Mouse (Mus musculus): ENCODE data around the gene Pitpnb. TPM values are rescaled to one million over a fixed set of nuclear protein-coding genes. Genes with fewer than 3 reads are reported as not detected.

Pitpnb gene
- polyA plus RNA-seq, 1 experiment: 71.6 TPM

- no peaks in the 10 kb centered on the region for H3K4me1 ChIP-seq (ENCODE audit: control insufficient read depth, insufficient read depth, low read length)
- no peak overlapping the region for H3K4me3 ChIP-seq (replicated peaks; ENCODE audit: insufficient read depth, low read depth, low read length)
These were observed 95.2 kb downstream of the Pitpnb start for GRCm38 (mm10) chr5:111425813-111426212.

GRCm38 (mm10) chr5:111426249-111426648, 95.7 kb downstream of the Pitpnb start:
- H3K27me3 ChIP-seq (ENCODE audit: control insufficient read depth, insufficient read depth, low read length): no peaks in the 10 kb centered on the region; the same call in 1 of the 2 replicates
- DNase-seq: no peak
- TF ChIP-seq POLR2A (IDR thresholded peaks at IDR 0.05; ENCODE audit: borderline replicate concordance, insufficient read depth, low read length) (no peak), CTCF (IDR thresholded peaks at IDR 0.05; ENCODE audit: borderline replicate concordance, insufficient read depth, low read depth, low read length) (no peak)
- no peak overlapping the region for H3K4me3 ChIP-seq (replicated peaks; ENCODE audit: insufficient read depth, low read depth, low read length)
- 30% methylated on average over 5 of the region's 5 CpGs for WGBS
- no peak overlapping the region for H3K27ac ChIP-seq (ENCODE audit: insufficient read depth, low read length)
- H3K4me1 ChIP-seq (ENCODE audit: control insufficient read depth, insufficient read depth, low read length): no peaks in the 10 kb centered on the region

More at GRCm38 (mm10) chr5:111425813-111426212, 95.2 kb downstream of the Pitpnb start:
- 28% methylated on average over 9 of the region's 9 CpGs for WGBS
- TF ChIP-seq CTCF (IDR thresholded peaks at IDR 0.05; ENCODE audit: borderline replicate concordance, insufficient read depth, low read depth, low read length) (no peak), POLR2A (IDR thresholded peaks at IDR 0.05; ENCODE audit: borderline replicate concordance, insufficient read depth, low read length) (no peak)
- Histone ChIP-seq H3K27ac (ENCODE audit: insufficient read depth, low read length) (no peak overlapping the region), H3K27me3 (ENCODE audit: control insufficient read depth, insufficient read depth, low read length) (no peaks in the 10 kb centered on the region; the same call in 1 of the 2 replicates)
- DNase-seq: no peak

GRCm38 (mm10) chr5:111428882-111429281, 98.3 kb downstream of the Pitpnb start:
- no peak for TF ChIP-seq CTCF (IDR thresholded peaks at IDR 0.05; ENCODE audit: borderline replicate concordance, insufficient read depth, low read depth, low read length)
- TF ChIP-seq POLR2A (IDR thresholded peaks at IDR 0.05; ENCODE audit: borderline replicate concordance, insufficient read depth, low read length): no peak
- DNase-seq: no peak
- Histone ChIP-seq H3K4me3 (replicated peaks; ENCODE audit: insufficient read depth, low read depth, low read length) (no peak overlapping the region), H3K4me1 (ENCODE audit: control insufficient read depth, insufficient read depth, low read length) (no peaks in the 10 kb centered on the region), H3K27me3 (ENCODE audit: control insufficient read depth, insufficient read depth, low read length) (no peaks in the 10 kb centered on the region; the same call in 1 of the 2 replicates), H3K27ac (ENCODE audit: insufficient read depth, low read length) (no peak overlapping the region)
- 61% methylated on average over 6 of the region's 6 CpGs for WGBS

- Histone ChIP-seq H3K4me3 (replicated peaks; ENCODE audit: insufficient read depth, low read depth, low read length) (no peak overlapping the region), H3K4me1 (ENCODE audit: control insufficient read depth, insufficient read depth, low read length) (no peaks in the 10 kb centered on the region), H3K27ac (ENCODE audit: insufficient read depth, low read length) (no peak overlapping the region), H3K27me3 (ENCODE audit: control insufficient read depth, insufficient read depth, low read length) (no peaks in the 10 kb centered on the region; the same call in 1 of the 2 replicates)
- DNase-seq: no peak
- TF ChIP-seq POLR2A (IDR thresholded peaks at IDR 0.05; ENCODE audit: borderline replicate concordance, insufficient read depth, low read length): no peak
- TF ChIP-seq CTCF (IDR thresholded peaks at IDR 0.05; ENCODE audit: borderline replicate concordance, insufficient read depth, low read depth, low read length): no peak
- WGBS: 64% methylated on average over 7 of the region's 7 CpGs
These were observed 99.2 kb downstream of the Pitpnb start for GRCm38 (mm10) chr5:111429726-111430125.

GRCm38 (mm10) chr5:111431007-111431730, 100.6 kb downstream of the Pitpnb start:
- no peak for TF ChIP-seq POLR2A (IDR thresholded peaks at IDR 0.05; ENCODE audit: borderline replicate concordance, insufficient read depth, low read length)
- no peak for TF ChIP-seq CTCF (IDR thresholded peaks at IDR 0.05; ENCODE audit: borderline replicate concordance, insufficient read depth, low read depth, low read length)
- Histone ChIP-seq H3K27me3 (ENCODE audit: control insufficient read depth, insufficient read depth, low read length) (no peaks in the 10 kb centered on the region; the same call in 1 of the 2 replicates), H3K4me3 (replicated peaks; ENCODE audit: insufficient read depth, low read depth, low read length) (no peak overlapping the region), H3K4me1 (ENCODE audit: control insufficient read depth, insufficient read depth, low read length) (no peaks in the 10 kb centered on the region), H3K27ac (ENCODE audit: insufficient read depth, low read length) (no peak overlapping the region)
- no peak for DNase-seq
- 56% methylated on average over 11 of the region's 11 CpGs for WGBS

GRCm38 (mm10) chr5:111432842-111433241, 102.3 kb downstream of the Pitpnb start:
- WGBS: 60% methylated on average over 5 of the region's 5 CpGs
- H3K4me3 ChIP-seq (replicated peaks; ENCODE audit: insufficient read depth, low read depth, low read length): no peak overlapping the region
- DNase-seq: no peak
- no peak overlapping the region for H3K27ac ChIP-seq (ENCODE audit: insufficient read depth, low read length)
- H3K27me3 ChIP-seq (ENCODE audit: control insufficient read depth, insufficient read depth, low read length): no peaks in the 10 kb centered on the region
- no peaks in the 10 kb centered on the region for H3K4me1 ChIP-seq (ENCODE audit: control insufficient read depth, insufficient read depth, low read length)
- TF ChIP-seq POLR2A (IDR thresholded peaks at IDR 0.05; ENCODE audit: borderline replicate concordance, insufficient read depth, low read length): no peak
- no peak for TF ChIP-seq CTCF (IDR thresholded peaks at IDR 0.05; ENCODE audit: borderline replicate concordance, insufficient read depth, low read depth, low read length)

GRCm38 (mm10) chr5:111434342-111434842, 103.8 kb downstream of the Pitpnb start:
- no peak overlapping the region for H3K27ac ChIP-seq (ENCODE audit: insufficient read depth, low read length)
- no peak for TF ChIP-seq CTCF (IDR thresholded peaks at IDR 0.05; ENCODE audit: borderline replicate concordance, insufficient read depth, low read depth, low read length)
- no peak for TF ChIP-seq POLR2A (IDR thresholded peaks at IDR 0.05; ENCODE audit: borderline replicate concordance, insufficient read depth, low read length)
- 15% methylated on average over 16 of the region's 16 CpGs for WGBS
- H3K4me3 ChIP-seq (replicated peaks; ENCODE audit: insufficient read depth, low read depth, low read length): no peak overlapping the region
- H3K27me3 ChIP-seq (ENCODE audit: control insufficient read depth, insufficient read depth, low read length): no peaks in the 10 kb centered on the region
- no peak for DNase-seq
- H3K4me1 ChIP-seq (ENCODE audit: control insufficient read depth, insufficient read depth, low read length): no peaks in the 10 kb centered on the region

GRCm38 (mm10) chr5:111436260-111436659, 105.7 kb downstream of the Pitpnb start:
- no peaks in the 10 kb centered on the region for H3K4me1 ChIP-seq (ENCODE audit: control insufficient read depth, insufficient read depth, low read length)
- TF ChIP-seq CTCF (IDR thresholded peaks at IDR 0.05; ENCODE audit: borderline replicate concordance, insufficient read depth, low read depth, low read length) (no peak), POLR2A (IDR thresholded peaks at IDR 0.05; ENCODE audit: borderline replicate concordance, insufficient read depth, low read length) (no peak)
- no peaks in the 10 kb centered on the region for H3K27me3 ChIP-seq (ENCODE audit: control insufficient read depth, insufficient read depth, low read length)
- 64% methylated on average over 7 of the region's 7 CpGs for WGBS
- H3K27ac ChIP-seq (ENCODE audit: insufficient read depth, low read length): no peak overlapping the region
- DNase-seq: no peak
- no peak overlapping the region for H3K4me3 ChIP-seq (replicated peaks; ENCODE audit: insufficient read depth, low read depth, low read length)
